Mouse (Mus musculus) G1E (cell line): ENCODE measurements around the gene Inf2.

Source experiments
- CTCF ChIP-seq: IDR thresholded peaks from 2 replicates; pipeline ENCODE4 v1.5.1; 2012; ENCODE audit warnings: low read depth, low read length, inconsistent platforms, mixed read lengths
- GATA1 ChIP-seq: IDR thresholded peaks from 2 replicates; pipeline ENCODE4 v1.6.1; 2012; ENCODE audit warnings: borderline replicate concordance, low read length, inconsistent platforms, mixed read lengths
- GATA2 ChIP-seq: IDR thresholded peaks from 2 replicates; pipeline ENCODE4 v1.6.1; 2012; ENCODE audit warnings: low read depth, low read length, inconsistent platforms, borderline replicate concordance
- POLR2AphosphoS5 ChIP-seq: IDR thresholded peaks from 2 replicates; pipeline ENCODE4 v1.6.1; 2012; ENCODE audit warnings: low read depth, low read length, inconsistent platforms; ENCODE audit not compliant: insufficient replicate concordance
- TAL1 ChIP-seq: conservative IDR thresholded peaks from 2 replicates; pipeline ENCODE4 v1.6.1; 2012; ENCODE audit warnings: low read depth, low read length, inconsistent platforms, mixed read lengths

GRCm38 (mm10) chr12:112552520-112552919, 36.1 kb upstream of the Inf2 start:
- TF ChIP-seq CTCF (no peak), TAL1 (no peak), GATA1 (no peak), POLR2AphosphoS5 (no peak), GATA2 (no peak)
